Mouse (Mus musculus) heart, adult 2 months (tissue): ENCODE data around the gene Gm15737.

Source experiments
- CTCF ChIP-seq: fragments of 200-600 bp; IDR thresholded peaks from 2 replicates; pipeline ENCODE4 v1.8.1; 2022; ENCODE audit warnings: antibody characterized with exemption, mild to moderate bottlenecking, moderate library complexity
- POLR2A ChIP-seq: fragments of 200-500 bp; IDR thresholded peaks from 2 replicates; pipeline ENCODE4 v1.6.1; 2011; ENCODE audit warnings: mild to moderate bottlenecking, low read depth, low read length, control low read depth; ENCODE audit not compliant: insufficient read depth

- TF ChIP-seq CTCF (no peak), POLR2A (no peak)
Measured at GRCm38 (mm10) chr6:92872766-92873165, 3.6 kb downstream of the Gm15737 start.
